Mouse (Mus musculus) embryo, embryonic 10.5 days (tissue): ENCODE data around the gene Ypel3.
A peak's percentile ranks its signal among the peaks of the same experiment; 100 is the strongest.

ENCODE experiments used
- DNase-seq: peaks from one replicate; pipeline ENCODE4 v3.0.0-alpha.2; 2015; ENCODE audit warnings: low spot score

The Ypel3 gene

DNA sequence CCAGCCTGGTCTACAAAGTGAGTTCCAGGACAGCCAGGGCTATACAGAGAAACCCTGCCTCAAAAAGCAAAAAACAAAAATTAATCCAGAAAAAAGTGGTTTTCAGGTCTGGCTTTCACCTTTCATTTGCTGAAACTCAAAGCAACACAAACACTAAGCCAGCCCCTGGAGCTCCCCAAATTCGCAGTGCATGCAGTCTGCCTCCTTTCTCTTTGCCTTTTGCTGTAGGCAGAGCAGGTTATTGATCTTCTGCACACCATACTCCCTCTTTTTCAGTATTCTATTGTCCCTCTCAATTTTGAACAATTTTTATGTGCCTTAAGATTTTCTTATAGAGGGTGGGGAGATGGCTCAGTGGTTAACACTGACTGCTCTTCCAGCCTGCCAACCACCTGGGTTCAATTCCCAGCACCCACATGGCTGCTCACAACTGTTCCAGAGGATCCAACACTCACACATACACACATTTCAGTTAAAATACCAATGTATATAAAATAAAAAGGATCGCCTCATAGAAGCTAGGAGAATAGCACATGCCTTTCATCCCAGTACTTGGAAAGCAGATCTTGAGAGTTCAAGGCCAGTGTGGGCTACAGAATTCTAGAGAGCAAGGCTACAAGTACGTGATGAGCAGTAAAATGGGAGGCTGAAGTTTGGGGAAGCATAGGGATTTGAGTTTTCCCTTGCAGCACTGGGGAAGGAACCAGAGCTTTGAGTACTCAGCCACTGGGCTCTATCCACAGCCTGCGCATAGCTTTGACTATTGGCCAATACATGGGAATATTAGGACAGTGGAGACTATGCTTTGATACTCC lies 16.9 kb downstream of the Ypel3 start:
- DNase-seq = no peak

GRCm38 (mm10) chr7:126794271-126794605 lies 17.5 kb downstream of the Ypel3 start:
- no peak for DNase-seq

- DNase-seq = no peak
These were observed 18.9 kb downstream of the Ypel3 start for GRCm38 (mm10) chr7:126795387-126796317.

GRCm38 (mm10) chr7:126796350-126796932 lies 19.7 kb downstream of the Ypel3 start:
- DNase-seq = no peak

DNA sequence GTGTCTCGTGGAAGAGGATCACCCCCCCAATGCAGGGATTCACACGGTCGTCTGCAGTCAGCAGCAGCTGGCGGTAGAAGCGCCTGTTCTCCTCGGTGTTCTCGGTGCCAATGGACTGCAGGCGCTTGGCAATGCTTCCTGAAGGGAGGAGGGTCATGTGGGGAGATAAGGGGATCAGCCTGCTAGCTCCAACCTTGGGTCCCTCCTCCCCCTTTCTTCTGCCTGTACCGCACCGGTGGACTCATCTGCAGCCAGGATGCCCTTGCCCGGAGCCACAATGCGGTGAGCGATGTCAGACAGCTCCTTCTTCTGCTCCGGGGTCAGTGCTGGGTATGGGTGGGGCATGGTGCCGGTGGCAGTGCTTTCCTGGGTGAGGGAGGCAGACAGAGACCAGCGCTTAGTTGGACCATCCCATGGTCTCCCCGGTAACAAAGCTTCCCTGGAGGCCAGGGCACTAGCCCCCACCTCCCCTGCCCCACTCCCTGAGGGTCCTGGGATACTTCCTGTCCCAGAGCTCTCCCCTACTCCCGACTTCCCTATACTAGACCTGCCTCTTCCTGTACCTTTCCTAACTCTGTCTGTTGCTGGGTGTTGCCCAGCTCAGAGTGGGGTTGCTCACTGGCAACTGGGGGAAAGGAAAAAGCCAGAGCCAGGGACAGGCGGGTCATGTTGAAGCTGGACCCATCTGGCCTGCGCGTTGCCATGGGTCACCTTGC lies 20.8 kb downstream of the Ypel3 start, which contains the start of gene Fam57b:
TSS of gene Fam57b (plus strand) at position 258 of the 716 bp plus-strand sequence.
- no peak for DNase-seq

- no peak for DNase-seq
These were observed 21.6 kb downstream of the Ypel3 start for GRCm38 (mm10) chr7:126798127-126799049.

DNA sequence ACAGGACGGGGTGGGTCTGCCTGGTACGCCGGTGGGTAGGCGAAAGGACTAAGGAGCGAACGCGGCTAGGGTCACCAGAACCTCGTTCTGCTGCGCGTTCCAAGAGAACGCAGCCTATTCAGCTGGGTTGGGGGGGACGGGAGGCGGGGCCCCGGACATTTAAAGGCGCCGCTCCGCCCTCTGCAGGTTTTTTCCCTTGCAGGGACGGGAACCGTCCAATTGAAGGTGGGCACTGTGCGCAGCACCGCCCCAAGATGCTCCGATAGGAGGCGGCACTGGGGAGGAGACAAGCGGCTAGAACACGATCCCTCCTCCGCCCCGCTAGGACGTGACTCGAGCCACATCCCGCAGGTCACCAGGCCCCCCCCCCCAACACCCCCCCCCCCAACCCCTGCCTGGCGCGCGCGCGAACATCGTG lies 22.3 kb downstream of the Ypel3 start:
- DNase-seq = peak; percentile 99

DNA sequence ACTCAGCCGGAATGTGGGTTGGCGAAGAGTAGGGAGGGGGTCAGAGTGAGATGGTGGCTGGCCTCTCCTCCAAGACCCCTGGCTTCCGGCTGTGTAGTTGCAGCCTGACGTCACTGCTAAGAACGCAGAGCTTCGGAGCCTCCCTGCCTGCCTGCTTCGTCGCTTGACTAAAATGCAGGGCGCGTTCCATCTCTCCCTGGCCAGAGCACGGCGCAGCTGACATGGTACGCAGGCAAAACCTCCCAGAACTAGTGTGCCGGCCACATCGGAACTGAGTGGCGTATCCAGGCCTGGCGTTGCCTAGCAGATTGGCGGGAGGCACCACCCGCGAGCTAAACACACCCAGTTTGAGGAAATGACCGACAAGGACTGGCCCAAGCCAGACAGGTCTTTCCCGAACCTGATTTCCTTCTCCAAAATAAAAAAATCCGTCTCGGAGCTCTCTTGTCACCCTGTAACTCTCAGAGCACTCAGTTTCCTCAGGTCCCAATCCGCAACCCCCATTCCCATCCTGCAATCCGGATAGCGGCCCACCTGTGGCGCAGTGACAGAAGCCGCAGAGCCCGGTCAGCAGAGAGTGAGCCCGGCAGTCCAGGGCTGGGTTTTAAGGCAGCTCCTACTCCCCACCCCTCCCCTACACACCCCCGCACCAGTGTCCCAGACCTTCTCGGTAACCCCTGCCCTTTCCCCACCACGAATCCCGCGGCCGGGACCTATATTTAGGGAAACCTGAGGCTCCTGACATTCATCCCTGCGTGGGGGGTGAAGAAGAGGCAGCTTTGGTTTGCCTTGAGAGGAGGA lies 22.9 kb downstream of the Ypel3 start:
- DNase-seq = no peak

- DNase-seq = no peak
These were observed 23.7 kb downstream of the Ypel3 start for GRCm38 (mm10) chr7:126800269-126801056.

GRCm38 (mm10) chr7:126801057-126801422 lies 24.3 kb downstream of the Ypel3 start:
- no peak for DNase-seq

DNA sequence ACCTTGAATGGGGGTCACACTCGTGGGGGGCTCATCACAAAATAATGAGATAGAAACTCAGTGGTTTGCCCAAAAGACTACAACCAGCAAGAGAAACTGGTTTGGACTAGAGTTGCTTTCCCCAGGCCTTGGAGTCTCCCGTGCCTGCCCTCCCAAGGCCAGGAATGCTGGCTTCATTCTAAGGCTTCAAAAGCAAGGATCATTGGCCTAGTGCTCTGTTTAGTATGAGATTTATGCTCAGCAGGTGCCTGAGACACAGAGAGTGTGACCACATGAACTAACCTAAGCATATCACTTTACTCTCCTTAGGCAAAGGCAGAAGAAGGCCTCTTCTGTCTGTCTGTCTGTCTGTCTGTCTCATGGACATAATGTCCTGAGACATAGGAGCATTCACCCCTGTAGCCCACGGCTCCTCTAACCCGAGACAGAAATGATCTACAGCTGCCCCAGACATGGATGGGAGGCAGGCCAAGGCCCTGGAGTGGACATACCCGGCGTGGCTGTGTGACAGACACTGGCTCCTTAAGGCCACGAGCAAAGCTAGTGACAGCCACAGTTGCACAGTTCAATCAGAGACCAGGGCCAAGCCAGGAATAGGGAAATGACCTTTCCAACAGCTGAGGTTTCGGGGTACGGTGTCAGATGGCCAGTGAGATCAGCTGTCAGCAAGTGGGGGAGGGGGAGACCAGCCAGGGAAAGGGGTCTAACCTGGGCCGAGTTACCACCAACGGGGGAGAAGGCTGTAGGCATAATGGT lies 25.6 kb downstream of the Ypel3 start:
- no peak for DNase-seq

GRCm38 (mm10) chr7:126803181-126803580 lies 26.4 kb downstream of the Ypel3 start:
- no peak for DNase-seq

GRCm38 (mm10) chr7:126803751-126804150 lies 27.0 kb downstream of the Ypel3 start:
- DNase-seq = no peak

- DNase-seq = no peak
These were observed 30.2 kb downstream of the Ypel3 start for GRCm38 (mm10) chr7:126806956-126807355.

- DNase-seq = no peak
These were observed 30.6 kb downstream of the Ypel3 start for GRCm38 (mm10) chr7:126807405-126807804.

- peak; percentile 95 for DNase-seq
These were observed 32.1 kb downstream of the Ypel3 start for GRCm38 (mm10) chr7:126808703-126809455.

- DNase-seq = no peak
These were observed 33.1 kb downstream of the Ypel3 start for GRCm38 (mm10) chr7:126809723-126810369.
